Mouse (Mus musculus) heart, adult 2 months (tissue): ENCODE data around the gene Actr5. TPM values are rescaled to one million over a fixed set of nuclear protein-coding genes. Genes with fewer than 3 reads are reported as not detected.

ENCODE experiments used
- DNase-seq, 2 experiments: peaks; one replicate each; pipeline ENCODE4 v3.0.0; 2021
- H3K27ac ChIP-seq: fragments of 200-600 bp; 2 replicates; pipeline ENCODE4 v1.8.1; 2022
- H3K27me3 ChIP-seq: fragments of 200-500 bp; 2 replicates; pipeline ENCODE4 v1.6.1; 2012; ENCODE audit warnings: mild to moderate bottlenecking, low read length, inconsistent platforms, mixed read lengths; ENCODE audit not compliant: control insufficient read depth, insufficient read depth
- H3K36me3 ChIP-seq: fragments of 200-500 bp; 2 replicates; pipeline ENCODE4 v1.6.1; 2012; ENCODE audit warnings: low read length, inconsistent platforms; ENCODE audit not compliant: control insufficient read depth, insufficient read depth
- H3K4me1 ChIP-seq: fragments of 200-500 bp; 2 replicates; pipeline ENCODE4 v1.6.1; 2011; ENCODE audit warnings: low read length; ENCODE audit not compliant: control insufficient read depth, insufficient read depth
- H3K4me3 ChIP-seq: fragments of 200-600 bp; 2 replicates; pipeline ENCODE4 v1.8.1; 2022
- H3K79me2 ChIP-seq: fragments of 200-500 bp; replicated peaks from 2 replicates; pipeline ENCODE4 v1.6.1; 2012; ENCODE audit warnings: mild to moderate bottlenecking, inconsistent platforms, low read length, moderate library complexity, mixed read lengths; ENCODE audit not compliant: control insufficient read depth, insufficient read depth
- H3K9ac ChIP-seq: fragments of 200-500 bp; 2 replicates; pipeline ENCODE4 v1.6.1; 2012; ENCODE audit warnings: low read depth, mild to moderate bottlenecking, control low read depth, inconsistent platforms, low read length, mixed read lengths
- CTCF ChIP-seq: fragments of 200-600 bp; IDR thresholded peaks from 2 replicates; pipeline ENCODE4 v1.8.1; 2022; ENCODE audit warnings: antibody characterized with exemption, mild to moderate bottlenecking, moderate library complexity
- EP300 ChIP-seq: fragments of 200-500 bp; IDR thresholded peaks from 2 replicates; pipeline ENCODE4 v1.6.1; 2011; ENCODE audit warnings: low read depth, low read length, control low read depth; ENCODE audit not compliant: insufficient read depth
- POLR2A ChIP-seq: fragments of 200-500 bp; IDR thresholded peaks from 2 replicates; pipeline ENCODE4 v1.6.1; 2011; ENCODE audit warnings: mild to moderate bottlenecking, low read depth, low read length, control low read depth; ENCODE audit not compliant: insufficient read depth
- WGBS: fragments of 180-500 bp; shearing (Covaris S2); methylation state at CpG from one replicate; pipeline ENCODE4 v1.1.7; 2018; 5-methylcytosine and 5-hydroxymethylcytosine counted together
- intact Hi-C: fragments of 180-260 bp; cut with DNase I; formaldehyde crosslinking; loops from one replicate; pipeline ENCODE4 v1.15.1; 2025
- polyA plus RNA-seq: library from polyadenylated mRNA; depleted of rRNA; stranded (reverse); fragments of >200 nt; gene quantifications from 2 replicates; pipeline ENCODE4 v1.2.3, GENCODE M21; 2012
- total RNA-seq, 2 experiments: library from RNA; stranded (reverse); gene quantifications; 2 replicates each; pipeline ENCODE4 v1.2.3; 2021

Gene Actr5
- total and polyA plus RNA-seq, 3 experiments = 3.5 to 6.4 (median 4.8) TPM

DNA sequence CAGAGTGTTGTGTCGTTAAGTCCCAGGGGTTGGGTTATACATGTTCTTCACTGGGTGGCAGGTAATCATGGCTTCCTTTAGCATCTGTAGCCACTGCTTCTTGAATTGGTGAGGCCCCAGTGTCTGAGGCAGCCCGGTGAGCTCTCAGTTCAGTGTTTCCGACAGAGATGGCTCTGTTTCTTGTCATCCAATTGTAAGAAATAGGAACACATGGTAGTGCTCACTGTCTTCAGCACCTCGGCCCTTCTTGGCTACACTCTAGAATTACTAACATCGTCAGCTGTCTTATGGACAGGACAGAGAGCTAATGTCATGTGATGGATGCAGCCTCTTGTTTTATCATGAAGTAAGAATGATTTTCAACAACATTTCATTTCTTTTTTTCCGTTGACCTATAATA, 50.5 kb downstream of the Actr5 start:
- H3K36me3 ChIP-seq = no peaks in the 10 kb centered on the region
- intact Hi-C loops = no loop called here
- WGBS = 48% methylated on average over 6 of the region's 6 CpGs
- no peaks in the 10 kb centered on the region for H3K79me2 ChIP-seq
- peaks cover 16% of the 10 kb centered on the region for H3K4me1 ChIP-seq
- no peak for DNase-seq
- H3K27ac ChIP-seq = no peak overlapping the region; the same call in 1 of the 2 replicates
- no peak overlapping the region for H3K9ac ChIP-seq
- no peaks in the 10 kb centered on the region for H3K27me3 ChIP-seq
- no peak overlapping the region for H3K4me3 ChIP-seq
- TF ChIP-seq EP300 (no peak), CTCF (no peak), POLR2A (no peak)

DNA sequence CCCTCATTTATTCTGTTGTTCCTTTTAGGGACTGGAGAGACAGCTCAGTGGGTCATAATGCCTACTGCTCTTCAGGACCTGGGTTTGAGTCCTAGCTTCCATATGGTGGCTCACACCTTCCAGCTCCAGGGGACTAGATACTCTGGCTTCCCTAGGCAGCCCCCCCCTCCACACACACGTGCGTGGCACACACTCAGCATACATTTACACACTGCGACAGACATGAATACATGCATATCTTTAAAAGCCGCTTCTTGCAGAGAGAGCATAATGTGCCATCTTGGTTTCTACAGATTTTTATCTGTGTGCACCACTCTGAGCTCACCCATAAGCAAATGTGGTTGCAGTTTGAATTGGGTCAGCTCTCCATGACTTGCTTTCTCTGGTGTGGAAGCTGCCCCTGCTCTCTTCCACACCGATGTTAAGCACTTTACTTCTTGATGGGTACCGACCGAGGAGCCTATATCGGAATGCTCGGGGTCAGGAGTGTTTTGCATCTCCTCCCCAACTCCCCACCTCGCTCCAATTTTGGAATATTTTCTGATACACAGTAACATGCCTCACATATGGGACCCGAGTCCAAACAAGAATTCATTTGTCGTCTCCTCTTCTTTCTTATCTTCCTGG, 51.3 kb downstream of the Actr5 start:
- Histone ChIP-seq H3K27ac (no peak overlapping the region), H3K4me1 (peaks cover 14% of the 10 kb centered on the region), H3K36me3 (no peaks in the 10 kb centered on the region), H3K4me3 (no peak overlapping the region), H3K9ac (no peak overlapping the region), H3K27me3 (no peaks in the 10 kb centered on the region), H3K79me2 (no peaks in the 10 kb centered on the region)
- TF ChIP-seq CTCF (no peak), POLR2A (no peak), EP300 (no peak)
- intact Hi-C loops = no loop called here
- WGBS = 78% methylated on average over 12 of the region's 12 CpGs
- DNase-seq = no peak

DNA sequence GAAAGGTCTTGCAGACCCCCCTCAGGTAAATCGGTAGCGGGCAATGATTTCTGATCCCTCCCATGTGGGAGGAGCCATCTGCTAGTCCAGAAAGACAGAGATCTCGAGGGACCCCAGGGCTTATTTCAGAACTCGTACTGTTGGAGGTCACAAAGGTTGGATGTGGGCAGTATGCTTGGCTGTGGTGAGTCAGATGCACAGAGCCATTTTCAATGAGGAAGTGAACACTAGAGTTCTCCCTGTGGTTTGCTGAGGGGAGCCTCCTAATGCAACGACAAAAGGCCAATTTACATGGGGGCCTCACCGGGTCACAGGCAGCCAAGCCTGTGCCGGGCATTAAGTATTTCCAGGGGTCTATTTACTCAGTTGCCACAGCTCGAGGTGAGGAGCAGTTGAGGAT, 53.3 kb downstream of the Actr5 start:
- no peaks in the 10 kb centered on the region for H3K27me3 ChIP-seq
- intact Hi-C loops = no loop called here
- no peaks in the 10 kb centered on the region for H3K79me2 ChIP-seq
- 75% methylated on average over 8 of the region's 8 CpGs for WGBS
- no peak for DNase-seq
- no peak overlapping the region for H3K9ac ChIP-seq
- no peaks in the 10 kb centered on the region for H3K36me3 ChIP-seq
- H3K4me1 ChIP-seq = peaks cover 15% of the 10 kb centered on the region
- TF ChIP-seq EP300 (no peak), CTCF (no peak), POLR2A (no peak)
- H3K27ac ChIP-seq = no peak overlapping the region
- H3K4me3 ChIP-seq = no peak overlapping the region

DNA sequence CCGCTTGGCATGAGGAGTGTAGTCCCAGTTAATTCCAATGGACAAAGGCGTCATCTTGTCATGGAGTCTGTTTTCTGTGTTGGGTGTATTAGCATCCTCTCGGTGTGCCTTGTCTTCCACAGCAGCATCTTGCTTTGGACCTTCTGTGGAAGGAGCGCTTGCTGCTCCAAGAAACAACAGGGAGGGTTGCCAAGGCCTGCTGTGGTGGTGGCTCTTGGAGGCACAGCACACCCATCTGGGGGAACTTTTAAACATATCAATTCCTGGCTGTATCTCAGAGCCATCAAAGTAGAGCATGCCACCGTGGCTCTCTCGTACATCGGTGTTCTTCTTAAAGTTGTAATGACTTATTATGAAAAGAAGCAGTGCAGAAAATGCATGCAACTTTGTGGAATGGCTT, 54.4 kb downstream of the Actr5 start:
- intact Hi-C loops = no loop called here
- TF ChIP-seq CTCF (no peak), POLR2A (no peak), EP300 (no peak)
- WGBS = 94% methylated on average over 7 of the region's 7 CpGs

DNA sequence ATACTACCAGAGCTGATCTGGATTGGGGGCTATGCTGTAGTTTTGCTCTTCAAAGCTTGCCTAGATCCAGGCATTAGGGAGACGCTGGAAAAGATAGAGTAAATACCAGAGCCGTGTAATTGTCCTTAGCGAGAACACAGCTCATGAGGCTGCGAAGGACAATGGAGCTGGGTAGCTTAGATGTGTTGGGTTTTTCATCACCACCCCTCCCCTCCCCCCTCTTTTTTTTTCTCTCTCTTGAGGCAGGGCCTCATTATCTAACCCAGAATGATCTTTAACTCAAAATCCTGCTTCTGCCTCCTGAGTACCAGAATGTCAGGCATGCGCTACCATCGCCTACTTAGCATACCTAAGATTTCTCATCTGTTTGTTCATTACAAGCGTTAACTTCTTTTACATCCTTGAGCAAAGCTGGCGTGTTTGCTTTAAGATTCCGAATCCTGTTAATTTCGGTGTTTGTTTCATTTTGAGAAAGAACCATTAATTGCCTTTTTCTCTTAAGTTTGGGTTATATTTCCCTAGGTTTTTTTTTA, 55.7 kb downstream of the Actr5 start:
- Histone ChIP-seq H3K36me3 (no peaks in the 10 kb centered on the region), H3K4me1 (peaks cover 12% of the 10 kb centered on the region), H3K27ac (no peak overlapping the region), H3K79me2 (no peaks in the 10 kb centered on the region), H3K9ac (no peak overlapping the region), H3K4me3 (no peak overlapping the region), H3K27me3 (no peaks in the 10 kb centered on the region)
- no peak for DNase-seq
- intact Hi-C loops = no loop called here
- WGBS = 82% methylated on average over 10 of the region's 10 CpGs
- TF ChIP-seq CTCF = no peak
- no peak for TF ChIP-seq POLR2A
- TF ChIP-seq EP300 = no peak

More for the DNA sequence above, 54.4 kb downstream of the Actr5 start:
- Histone ChIP-seq H3K27ac (no peak overlapping the region), H3K36me3 (no peaks in the 10 kb centered on the region), H3K79me2 (no peaks in the 10 kb centered on the region), H3K9ac (no peak overlapping the region), H3K27me3 (no peaks in the 10 kb centered on the region), H3K4me1 (peaks cover 12% of the 10 kb centered on the region), H3K4me3 (no peak overlapping the region)
- DNase-seq = no peak

DNA sequence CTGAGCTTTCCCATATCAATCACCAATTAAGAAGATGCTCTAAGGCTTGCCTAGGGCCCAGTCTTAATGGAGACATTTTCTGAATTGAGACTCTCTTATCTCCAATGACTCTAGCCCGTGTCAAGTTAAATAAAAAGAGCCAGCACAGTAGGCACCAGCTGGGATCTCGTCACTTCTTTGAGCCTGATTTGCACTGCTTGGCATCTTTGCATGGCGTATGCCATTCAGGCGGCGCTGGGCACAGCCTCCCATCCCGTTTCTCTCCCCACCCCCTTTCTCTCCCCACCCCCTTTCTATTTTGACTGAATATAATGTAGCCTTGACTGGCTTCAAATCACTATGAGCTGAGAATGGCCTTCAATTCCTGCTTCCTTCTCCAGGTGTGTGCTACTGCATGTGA, 57.0 kb downstream of the Actr5 start:
- TF ChIP-seq EP300 = no peak
- TF ChIP-seq CTCF = no peak
- TF ChIP-seq POLR2A = no peak
- Histone ChIP-seq H3K27ac (no peak overlapping the region), H3K4me1 (peaks cover 12% of the 10 kb centered on the region), H3K4me3 (no peak overlapping the region), H3K9ac (no peak overlapping the region), H3K36me3 (no peaks in the 10 kb centered on the region), H3K27me3 (no peaks in the 10 kb centered on the region), H3K79me2 (no peaks in the 10 kb centered on the region)
- no peak for DNase-seq
- WGBS = 73% methylated on average over 6 of the region's 6 CpGs
- intact Hi-C loops = no loop called here
